Mouse (Mus musculus) spleen, postnatal 10 days (tissue): Measurements from ENCODE around the gene Map3k7cl.
A peak's percentile ranks its signal among the peaks of the same experiment; 100 is the strongest.

Experiments
- DNase-seq, 2 experiments: peaks; one replicate each; pipeline ENCODE4 v3.0.0; 2021 to 2022; ENCODE audit warnings: low spot score in 2 of 2

The Map3k7cl gene

DNA sequence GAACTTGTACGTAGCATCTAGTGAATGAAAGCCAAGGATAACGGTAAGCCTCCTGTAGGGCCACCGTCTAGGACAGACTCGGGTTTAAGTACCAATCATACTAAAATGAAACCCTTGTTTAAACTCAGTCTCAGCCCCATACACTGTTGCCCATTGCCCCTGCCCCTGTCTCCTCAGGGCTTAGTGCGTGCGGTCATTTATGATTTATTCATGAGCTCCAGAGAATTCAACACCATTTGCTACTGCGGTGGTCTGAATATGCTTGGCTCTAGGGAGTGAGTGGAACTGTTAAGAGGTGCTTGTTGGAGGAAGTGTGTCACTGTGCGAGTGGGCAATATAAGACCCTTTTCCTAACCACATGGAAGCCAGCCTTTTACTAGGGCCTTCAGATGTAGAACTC, 34.7 kb downstream of the Map3k7cl start:
- DNase-seq, result no peak

DNA sequence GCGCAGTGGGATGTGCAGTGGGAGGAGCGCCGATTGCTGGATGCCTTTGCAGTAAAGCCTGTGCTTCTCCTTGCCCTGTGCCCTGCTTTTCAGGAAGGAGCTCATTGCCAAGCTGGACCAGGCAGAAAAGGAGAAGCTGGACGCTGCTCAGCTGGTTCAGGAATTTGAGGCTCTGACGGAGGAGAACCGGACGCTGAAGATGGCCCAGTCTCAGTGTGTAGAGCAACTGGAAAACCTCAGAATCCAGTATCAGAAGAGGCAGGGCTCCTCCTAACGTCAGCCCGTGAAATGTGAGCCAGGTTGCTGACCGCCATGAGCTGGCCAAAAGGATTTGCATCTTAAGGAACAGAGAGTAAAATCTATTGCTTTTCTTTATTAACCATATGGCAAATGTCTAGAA, 41.0 kb downstream of the Map3k7cl start:
- no peak for DNase-seq

DNA sequence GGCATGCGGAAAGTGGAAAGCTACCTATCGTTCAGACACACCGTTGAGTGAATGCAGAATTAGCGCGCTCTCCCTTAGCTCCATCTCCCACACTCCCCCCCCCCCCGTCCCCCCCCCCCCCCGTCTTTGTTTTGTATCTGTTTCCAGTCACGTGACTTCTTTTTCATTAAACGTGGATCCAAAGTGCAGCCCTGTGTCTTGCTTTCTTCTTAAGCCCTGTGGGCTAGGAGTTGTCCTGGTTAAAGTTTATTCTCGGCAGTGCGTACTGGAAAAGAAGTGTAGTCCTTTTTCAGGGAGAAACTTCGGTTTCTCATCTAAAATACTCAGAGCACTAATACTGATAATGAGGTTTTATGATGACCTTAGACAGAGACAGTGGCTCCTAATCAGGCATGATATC, 42.0 kb downstream of the Map3k7cl start:
- no peak for DNase-seq

DNA sequence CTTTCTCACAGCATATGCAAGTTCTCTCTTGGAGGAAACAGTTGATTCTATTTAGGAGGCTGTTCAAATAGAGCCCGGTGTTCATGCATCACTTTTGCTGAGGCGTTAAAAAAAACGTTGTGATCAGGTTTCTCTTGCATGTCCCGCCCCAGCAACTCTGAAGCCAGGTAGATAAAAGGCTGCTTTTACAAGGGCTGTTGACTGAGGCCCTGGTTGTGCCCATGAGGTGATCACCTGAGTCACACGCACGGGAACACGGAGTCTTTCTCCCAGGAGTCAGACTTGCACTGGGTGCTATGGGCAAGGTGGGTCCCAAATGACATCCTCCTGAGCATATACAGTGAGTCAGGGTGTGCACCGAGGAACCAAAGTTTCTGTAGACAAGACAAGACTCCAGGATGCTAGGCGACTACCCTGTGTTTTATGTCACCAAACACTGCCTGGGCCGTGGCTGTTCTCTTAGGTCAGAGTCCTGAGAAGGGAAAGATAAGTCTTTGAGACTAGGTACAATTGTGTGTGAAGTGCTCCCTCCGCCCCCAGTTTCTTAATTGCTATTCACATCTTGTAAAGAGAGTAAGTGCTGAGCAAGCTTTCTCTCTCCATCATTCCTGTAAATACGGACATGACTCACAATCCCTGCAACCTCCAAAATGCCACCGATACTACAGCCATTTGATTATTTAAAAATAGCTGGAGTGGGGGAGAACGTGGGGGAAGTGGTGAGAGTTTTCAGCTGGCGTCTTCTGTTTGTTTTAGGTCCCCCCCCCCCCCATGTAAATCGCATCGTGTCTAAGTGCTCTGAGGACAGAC, 49.8 kb downstream of the Map3k7cl start:
- no peak for DNase-seq

DNA sequence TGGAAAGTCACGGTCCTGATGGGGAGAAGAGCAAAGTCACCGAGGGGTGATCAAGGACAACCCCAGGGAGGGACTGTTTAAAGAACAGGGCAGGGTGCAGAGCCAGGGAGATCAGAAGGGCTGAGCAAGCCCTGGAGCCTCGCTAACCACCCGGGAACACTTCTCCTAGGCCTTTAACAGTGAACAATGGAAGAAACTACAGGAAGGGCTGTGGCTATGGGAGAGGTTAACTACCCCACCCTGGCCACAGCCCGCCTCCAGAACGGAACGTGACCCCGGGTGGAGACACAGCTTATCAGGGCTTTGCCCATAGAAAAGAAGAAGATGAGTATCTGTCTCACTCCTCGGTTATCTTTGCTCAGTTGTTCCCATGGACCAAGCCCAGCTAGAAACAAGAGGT, 50.9 kb downstream of the Map3k7cl start:
- DNase-seq, result no peak

DNA sequence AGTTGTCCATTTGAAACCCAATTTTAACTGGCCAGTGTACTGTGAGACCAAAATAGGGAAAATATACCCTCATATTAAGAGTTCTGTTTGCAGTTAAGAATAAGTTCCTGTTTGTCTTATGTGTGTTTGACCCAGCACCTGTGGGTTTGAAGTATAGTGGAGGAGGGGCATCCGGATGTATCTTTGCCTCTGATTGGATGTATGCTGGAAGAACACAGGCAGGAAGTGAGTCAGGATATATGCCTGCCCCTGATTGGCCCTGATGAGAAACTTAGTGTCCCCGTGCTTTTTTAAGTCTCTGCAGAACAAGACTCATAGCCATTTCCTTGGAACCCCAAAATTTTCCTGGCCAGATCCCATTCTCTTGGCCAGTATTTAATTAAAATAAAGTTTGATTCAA, 51.8 kb downstream of the Map3k7cl start:
- no peak for DNase-seq

DNA sequence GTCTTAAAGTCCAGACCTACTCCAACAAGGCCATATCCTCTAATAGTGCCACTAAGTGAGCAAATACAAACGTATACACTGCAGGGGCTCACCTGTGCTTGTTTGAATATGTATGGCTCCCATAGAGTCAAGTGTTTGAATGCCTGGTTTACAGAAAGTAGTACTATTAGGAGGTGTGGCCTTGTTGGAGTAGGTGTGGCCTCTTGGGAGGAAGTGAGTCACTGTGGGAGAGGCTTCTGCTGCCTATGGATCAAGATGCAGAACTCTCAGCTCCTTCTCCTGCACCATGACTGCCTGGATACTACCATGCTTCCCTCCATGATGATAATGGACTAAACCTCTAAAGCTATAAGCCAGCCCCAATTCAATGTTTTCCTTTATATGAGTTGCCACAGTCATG, 54.3 kb downstream of the Map3k7cl start:
- DNase-seq, result no peak

DNA sequence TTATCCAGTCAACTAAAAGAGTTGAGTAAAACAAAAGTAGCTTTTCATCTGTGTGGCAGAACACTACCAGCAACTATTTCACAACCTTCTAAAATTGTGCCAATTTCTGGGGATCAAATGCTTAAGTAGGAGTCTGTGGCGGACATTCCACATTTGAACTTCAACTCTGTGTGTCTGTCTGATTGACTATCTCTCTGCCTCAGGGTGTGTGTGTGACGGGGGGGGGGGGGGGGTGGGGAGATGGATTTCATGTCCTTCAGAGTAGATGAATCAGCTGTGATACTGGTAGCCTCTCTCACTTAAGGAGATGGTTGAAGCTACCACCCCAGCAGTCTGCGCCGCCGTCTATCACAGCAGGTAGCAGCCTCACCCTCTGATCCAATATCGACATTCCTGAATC, 54.8 kb downstream of the Map3k7cl start:
- DNase-seq, result no peak

DNA sequence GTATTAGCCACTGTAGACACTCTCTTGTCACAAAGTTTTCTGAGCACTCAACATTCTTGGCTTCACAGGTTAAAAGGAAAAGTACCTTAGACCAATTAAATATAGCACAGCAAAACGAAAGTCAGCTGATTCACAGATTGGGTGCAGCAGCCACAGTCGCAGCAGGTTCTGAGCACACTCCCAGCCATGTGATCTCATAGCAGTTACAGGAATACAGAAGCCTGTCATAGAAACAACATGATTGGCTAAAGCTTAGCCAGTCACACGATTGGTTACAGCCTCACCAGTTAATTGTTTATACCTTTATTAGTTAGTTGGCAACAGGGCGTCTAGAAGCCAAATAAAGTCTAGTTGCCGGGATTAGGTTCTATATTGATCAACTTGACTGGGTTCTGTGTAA, 57.0 kb downstream of the Map3k7cl start:
- DNase-seq, result no peak

DNA sequence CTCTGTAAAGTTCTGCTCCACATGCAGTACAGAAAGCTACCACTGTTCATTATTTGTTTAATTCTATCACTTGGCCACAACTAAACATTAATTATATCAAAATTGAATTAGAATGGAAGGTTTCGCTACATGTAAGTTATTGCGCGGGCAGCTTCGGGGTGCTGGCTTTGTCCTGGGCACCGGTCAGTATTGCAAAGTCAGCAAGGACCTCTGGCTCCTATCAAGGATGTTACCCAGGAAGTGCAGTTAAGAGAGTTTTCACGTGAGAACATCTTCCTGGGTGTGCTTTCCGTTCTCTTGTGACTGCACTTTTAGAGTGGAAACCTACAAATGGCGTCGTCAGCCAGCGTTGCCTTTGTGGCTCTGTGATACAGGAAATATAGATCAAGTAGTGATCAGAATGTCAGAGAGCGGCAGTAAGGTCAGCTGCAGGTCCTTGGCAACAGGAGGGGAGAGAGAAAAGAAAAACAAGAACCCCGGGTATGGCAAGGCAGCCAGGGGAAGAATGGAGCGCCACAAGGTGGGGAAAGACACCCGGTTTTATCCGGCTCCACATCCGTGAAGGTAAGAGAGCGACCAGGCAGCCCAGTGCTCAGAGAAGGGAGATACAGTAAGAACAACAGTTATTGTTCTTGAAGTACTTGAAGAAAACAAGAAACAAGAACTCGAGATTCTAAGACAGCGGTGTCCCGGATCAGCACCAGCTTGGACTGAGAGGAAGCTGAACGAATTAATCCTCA, 57.6 kb downstream of the Map3k7cl start:
- DNase-seq, result no peak

DNA sequence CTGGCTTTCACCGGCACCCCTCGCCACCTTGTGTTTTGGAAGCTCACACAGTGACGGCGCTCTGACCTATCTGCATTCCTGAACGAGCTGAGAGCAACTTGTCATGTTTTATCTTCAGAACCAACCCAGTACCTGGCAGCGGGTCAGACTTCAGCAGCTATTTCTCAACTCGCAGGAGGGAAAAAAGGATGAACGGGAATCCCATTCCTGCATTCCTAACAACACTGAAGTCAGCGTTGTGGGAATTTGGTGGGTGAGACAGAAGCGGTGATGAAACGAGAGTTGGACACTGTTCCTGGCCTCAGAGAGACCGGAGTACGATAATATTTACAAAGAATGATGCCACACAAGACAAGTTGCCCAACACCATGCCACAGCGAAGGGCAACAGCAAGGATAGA, 58.3 kb downstream of the Map3k7cl start:
- DNase-seq, result no peak

DNA sequence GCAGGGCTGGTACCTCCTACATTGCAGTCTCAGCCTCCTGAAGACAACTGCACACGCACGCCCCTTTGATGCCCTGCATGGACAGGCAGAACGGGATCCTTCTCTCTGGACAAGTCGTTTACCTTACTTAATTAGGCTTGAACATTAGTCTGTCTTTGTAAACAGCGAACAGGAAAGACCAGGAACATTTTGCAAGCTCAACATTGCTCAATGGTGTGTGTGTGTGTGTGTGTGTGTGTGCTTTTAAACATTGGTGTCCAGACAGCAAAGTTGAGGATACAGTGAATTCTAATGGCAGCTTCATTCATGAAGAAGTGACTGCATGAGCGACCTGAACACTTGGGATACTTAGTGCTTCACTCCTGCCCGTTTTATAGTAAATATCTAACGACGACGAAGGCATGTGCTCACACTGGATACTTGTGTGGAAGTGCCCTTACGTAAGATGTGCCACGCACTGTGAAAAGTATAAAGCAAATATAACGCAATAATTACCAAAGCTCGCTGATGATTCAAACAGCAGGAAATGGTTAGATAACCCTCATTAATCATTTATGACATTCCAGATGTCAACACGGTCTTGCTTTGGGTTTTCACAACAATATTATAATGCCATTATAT, 59.2 kb downstream of the Map3k7cl start:
- DNase-seq, result no peak

DNA sequence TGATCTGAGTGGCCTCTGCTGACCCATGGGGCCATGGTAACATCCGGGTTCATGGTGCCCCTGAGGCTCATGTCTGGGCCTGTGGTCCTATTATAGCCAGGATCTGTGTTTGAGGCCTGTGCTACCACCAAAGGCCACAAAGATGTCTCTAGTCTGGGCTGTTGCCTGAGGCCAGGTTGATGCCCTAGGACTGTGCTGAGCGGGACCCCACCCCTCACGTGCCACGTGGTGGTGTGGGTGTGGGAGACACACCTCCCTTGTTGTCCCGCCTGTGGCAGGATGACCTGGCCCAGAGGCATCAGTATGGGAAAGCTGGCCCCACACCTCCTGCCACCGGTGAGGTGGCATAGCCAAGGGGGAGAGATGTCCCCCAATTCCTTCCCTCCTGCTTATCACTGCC, 64.2 kb downstream of the Map3k7cl start:
- DNase-seq, result no peak

DNA sequence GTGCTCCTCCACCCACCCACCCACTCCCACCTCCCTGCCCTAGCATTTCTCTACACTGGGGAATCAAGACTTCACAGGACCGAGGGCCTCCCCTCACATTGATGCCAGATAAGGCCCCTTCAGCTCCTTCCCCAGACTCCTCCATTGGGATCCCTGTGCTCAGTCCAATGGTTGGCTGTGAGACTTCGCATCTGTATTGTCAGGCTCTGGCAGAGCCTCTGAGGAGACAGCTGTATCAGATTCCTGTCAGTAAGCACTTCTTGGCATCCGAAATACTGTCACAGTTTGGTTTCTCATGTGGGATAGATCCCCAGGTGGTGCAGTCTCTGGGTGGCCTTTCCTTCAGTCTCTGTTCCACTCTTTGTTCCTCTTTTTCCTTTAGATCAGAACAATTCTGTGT, 68.1 kb downstream of the Map3k7cl start:
- no peak for DNase-seq

DNA sequence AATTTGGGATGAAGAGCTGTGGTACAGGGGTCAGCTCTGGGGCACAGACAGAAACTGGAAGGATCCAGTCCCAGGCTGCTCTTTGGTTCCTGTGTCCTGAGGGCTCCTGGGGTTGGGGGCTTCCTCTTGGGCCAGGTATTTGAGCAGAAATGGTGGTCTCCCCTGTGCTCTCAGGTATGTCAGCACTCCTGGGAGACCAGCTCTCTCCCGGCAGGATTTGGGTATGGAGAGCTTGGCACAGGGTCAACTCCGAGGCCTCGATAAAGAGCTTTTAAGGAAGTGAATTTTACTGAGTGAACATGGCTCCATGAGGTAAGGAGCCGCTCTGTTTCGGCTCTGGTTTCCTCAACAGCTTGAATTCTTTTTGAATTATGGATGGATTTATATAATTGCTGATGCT, 70.8 kb downstream of the Map3k7cl start:
- no peak for DNase-seq

DNA sequence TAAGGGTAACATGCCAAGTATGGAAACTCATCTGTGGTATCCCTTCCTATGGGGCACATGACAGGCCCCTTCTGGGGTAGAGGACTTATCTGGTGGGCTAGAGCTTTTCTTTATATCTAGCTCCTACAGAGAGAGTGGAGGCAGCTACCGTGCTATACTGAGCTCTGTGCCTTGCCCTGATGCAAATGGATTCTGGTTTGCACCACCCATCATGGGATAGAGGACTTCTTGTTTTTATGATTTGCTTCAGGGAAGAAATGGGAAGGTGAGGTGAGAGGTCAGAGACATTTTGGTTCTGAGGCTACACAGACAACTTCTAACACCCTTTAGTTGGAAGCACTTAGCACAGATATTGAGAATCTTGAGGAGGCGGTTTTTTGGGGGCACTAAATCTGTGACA, 71.8 kb downstream of the Map3k7cl start:
- no peak for DNase-seq

DNA sequence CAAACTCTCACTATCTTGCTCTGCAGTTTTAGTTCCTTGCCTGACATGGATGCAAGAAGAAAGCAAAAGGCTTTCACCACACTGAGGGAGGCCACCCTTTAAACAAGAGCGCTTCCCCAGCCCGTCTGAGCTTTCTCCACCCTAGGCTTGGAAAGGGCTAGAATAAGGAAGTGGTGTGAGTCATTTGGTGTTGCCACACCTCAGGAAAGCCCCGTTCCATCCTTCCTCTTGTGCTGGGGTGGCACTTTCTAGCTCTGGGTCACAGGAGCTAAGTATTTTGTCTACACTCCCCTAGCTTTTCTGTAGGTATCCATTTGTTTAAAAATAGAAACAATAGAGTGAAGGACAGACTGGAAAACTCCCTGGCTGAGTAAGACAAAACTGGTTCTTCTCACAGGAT, 72.2 kb downstream of the Map3k7cl start:
- DNase-seq, result peak in 1 of 2 experiments; percentile 40

DNA sequence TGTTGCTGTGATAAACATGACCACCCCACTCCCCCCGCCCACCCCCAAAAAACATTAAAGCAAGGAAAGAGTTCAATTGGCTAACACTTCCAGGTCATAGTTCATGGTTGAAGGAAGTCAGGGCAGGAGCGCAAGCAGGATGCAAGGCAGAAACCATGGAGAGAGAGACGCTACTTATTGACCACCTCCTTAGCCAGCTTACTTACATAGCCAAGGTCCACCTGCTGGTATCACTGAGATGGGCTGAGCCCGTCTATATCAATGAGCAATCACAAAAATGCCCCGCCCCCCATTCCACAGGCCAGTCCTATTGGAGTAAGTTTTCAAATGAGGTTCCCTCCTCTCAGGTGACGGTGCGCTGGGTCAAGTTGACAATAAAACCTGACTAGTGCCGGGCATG, 72.7 kb downstream of the Map3k7cl start:
- DNase-seq, result no peak

DNA sequence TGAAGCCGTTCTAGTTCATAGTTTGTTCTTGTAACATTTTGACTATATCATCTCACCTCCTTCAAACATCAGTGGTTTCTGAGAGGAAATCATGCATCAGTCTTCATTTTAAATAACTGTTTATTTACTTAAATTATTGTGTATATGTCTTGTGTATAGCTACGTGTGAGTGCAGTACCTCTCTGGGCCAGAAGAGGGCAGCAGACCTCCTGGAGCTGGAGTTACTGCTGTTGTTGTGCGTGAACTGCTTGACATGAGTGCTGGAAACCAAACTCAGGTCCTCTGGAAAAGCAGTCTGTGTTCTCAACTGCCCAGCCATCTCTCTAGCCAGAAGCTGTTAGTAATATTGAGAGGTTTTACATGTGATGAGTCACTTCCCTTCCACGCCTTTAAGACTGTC, 73.6 kb downstream of the Map3k7cl start:
- DNase-seq, result no peak

DNA sequence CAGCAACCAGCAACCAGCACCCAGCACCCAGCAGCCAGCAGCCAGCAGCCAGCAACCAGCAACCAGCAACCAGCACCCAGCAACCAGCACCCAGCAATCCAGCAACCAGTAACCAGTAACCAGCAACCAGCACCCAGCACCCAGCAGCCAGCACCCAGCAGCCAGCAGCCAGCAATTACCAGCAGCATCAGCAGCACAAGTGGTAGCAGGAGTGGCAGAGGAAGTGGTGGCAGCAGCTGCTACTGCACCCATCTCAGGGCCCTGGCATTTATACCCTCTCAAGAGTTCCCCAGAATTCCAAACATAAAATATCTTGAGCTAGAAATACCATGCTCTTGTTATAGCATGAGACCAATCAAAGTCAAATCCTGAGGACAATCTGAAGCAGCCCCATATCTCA, 81.6 kb downstream of the Map3k7cl start:
- no peak for DNase-seq

DNA sequence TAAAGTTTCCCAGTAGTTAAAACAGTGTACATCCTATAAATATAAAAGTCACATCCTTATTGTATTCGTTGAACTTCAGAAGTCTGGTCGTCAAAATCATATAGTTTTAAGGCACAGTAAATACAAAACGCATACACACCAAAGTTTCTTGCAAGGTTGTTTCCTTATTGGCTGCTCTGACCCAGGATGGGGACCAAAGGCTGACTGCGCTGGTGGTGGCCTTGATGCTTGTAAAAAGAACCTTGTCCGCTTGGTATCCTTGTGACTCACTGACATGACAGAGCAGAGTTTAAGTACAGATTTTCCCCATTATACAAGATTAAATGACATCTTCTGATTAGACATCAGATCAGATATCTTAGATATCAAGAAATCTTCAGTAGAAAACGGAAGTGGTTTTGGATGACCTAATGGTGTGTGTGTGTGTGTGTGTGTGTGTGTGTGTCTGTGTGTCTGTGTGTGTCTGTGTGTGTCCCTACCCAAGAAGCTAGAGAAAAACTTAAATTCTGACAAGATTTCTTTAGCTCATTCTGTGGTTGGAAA, 82.2 kb downstream of the Map3k7cl start:
- DNase-seq, result no peak

DNA sequence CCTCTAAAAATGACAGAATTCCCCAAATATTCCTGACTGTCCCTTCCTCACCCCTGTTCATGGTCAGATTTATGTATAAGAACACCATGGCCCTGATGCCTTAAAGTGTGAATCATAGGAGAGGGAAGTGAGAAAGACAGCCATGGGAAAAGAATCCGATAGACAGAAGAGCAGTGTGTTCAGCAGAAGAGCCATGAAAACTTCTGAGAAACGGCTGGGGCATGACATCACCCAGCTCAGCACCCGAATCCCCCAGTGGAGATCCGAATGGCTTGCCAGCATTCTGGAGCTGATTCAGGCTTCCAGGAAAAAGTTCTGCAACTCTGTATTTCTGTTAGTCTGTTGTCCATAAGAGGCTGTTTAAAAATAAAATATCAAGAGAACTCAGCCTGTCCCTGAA, 82.7 kb downstream of the Map3k7cl start:
- no peak for DNase-seq

DNA sequence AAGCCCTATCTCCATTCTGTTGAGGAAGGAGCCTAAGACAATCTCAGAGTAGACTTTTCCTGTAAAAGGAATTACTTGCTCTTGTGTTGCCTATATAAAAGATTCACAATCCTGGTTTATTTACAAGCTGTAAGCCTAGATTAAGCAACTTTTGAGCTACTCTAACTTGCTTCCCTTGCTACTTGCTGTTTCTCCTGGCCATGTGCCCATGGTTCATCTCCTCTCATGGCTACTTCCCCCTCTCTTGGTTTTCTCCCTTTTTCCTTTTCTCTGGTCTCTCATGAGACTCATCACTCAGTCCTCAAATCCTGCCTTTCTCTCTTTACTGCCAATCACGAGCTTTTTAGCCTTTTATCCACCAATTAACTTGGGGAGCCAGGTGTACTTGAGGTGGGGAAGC, 85.0 kb downstream of the Map3k7cl start:
- no peak for DNase-seq
